Mouse (Mus musculus): ENCODE measurements at regions not wholly inside any gene's neighbourhood (a gene's known extent, or its start where the extent isn't known, plus 50 kb on each side); places are given as distances from the start of the nearest gene placed in this dataset.

GRCm38 (mm10) chr1:88816376-88816945 is 114.4 kb upstream of the Arl4c start:
- H3K4me2 ChIP-seq (replicated peaks; ENCODE audit: low read depth), result no peak overlapping the region
- H3K9ac ChIP-seq (ENCODE audit: low read depth, low read length), result no peak overlapping the region
- H3K4me3 ChIP-seq (ENCODE audit: low read depth, low read length), result no peak overlapping the region
- 80% methylated on average over 9 of the region's 9 CpGs for WGBS
- H3K9me3 ChIP-seq (ENCODE audit: control insufficient read depth), result no peaks in the 10 kb centered on the region
- no peak for TF ChIP-seq CTCF (IDR thresholded peaks at IDR 0.05; ENCODE audit: low read depth)
- H3K4me1 ChIP-seq (replicated peaks; ENCODE audit: control insufficient read depth, insufficient read depth, low read length), result no peaks in the 10 kb centered on the region
- no peak for ATAC-seq
- no peaks in the 10 kb centered on the region for H3K27me3 ChIP-seq (replicated peaks; ENCODE audit: control insufficient read depth, insufficient read depth, low read length)
- no peak overlapping the region for H3K27ac ChIP-seq (ENCODE audit: low read depth, low read length)
- no peaks in the 10 kb centered on the region for H3K36me3 ChIP-seq (ENCODE audit: control insufficient read depth, insufficient read depth)

GRCm38 (mm10) chr1:88825215-88825614 is 123.2 kb upstream of the Arl4c start:
- ATAC-seq, result no peak
- TF ChIP-seq CTCF (IDR thresholded peaks at IDR 0.05; ENCODE audit: low read depth), result no peak

GRCm38 (mm10) chr1:88838661-88839274 is 136.7 kb upstream of the Arl4c start:
- Histone ChIP-seq H3K27ac (ENCODE audit: low read depth, low read length) (no peak overlapping the region), H3K4me2 (replicated peaks; ENCODE audit: low read depth) (no peak overlapping the region), H3K36me3 (ENCODE audit: control insufficient read depth, insufficient read depth) (no peaks in the 10 kb centered on the region), H3K9me3 (ENCODE audit: control insufficient read depth) (no peaks in the 10 kb centered on the region), H3K4me1 (replicated peaks; ENCODE audit: control insufficient read depth, insufficient read depth, low read length) (no peaks in the 10 kb centered on the region), H3K9ac (ENCODE audit: low read depth, low read length) (no peak overlapping the region), H3K27me3 (replicated peaks; ENCODE audit: control insufficient read depth, insufficient read depth, low read length) (no peaks in the 10 kb centered on the region), H3K4me3 (ENCODE audit: low read depth, low read length) (no peak overlapping the region)
- no peak for ATAC-seq
- 68% methylated on average over 11 of the region's 11 CpGs for WGBS
- no peak for TF ChIP-seq CTCF (IDR thresholded peaks at IDR 0.05; ENCODE audit: low read depth)

More at GRCm38 (mm10) chr1:88825215-88825614, 123.2 kb upstream of the Arl4c start:
- Histone ChIP-seq H3K36me3 (ENCODE audit: control insufficient read depth, insufficient read depth) (no peaks in the 10 kb centered on the region), H3K9me3 (ENCODE audit: control insufficient read depth) (no peaks in the 10 kb centered on the region), H3K27ac (ENCODE audit: low read depth, low read length) (no peak overlapping the region), H3K4me3 (ENCODE audit: low read depth, low read length) (no peak overlapping the region), H3K27me3 (replicated peaks; ENCODE audit: control insufficient read depth, insufficient read depth, low read length) (no peaks in the 10 kb centered on the region), H3K9ac (ENCODE audit: low read depth, low read length) (no peak overlapping the region), H3K4me2 (replicated peaks; ENCODE audit: low read depth) (no peak overlapping the region), H3K4me1 (replicated peaks; ENCODE audit: control insufficient read depth, insufficient read depth, low read length) (no peaks in the 10 kb centered on the region)
- WGBS, result 77% methylated on average over 4 of the region's 4 CpGs

GRCm38 (mm10) chr1:88839407-88839976 is 137.5 kb upstream of the Arl4c start:
- no peak for ATAC-seq
- H3K36me3 ChIP-seq (ENCODE audit: control insufficient read depth, insufficient read depth), result no peaks in the 10 kb centered on the region
- H3K9me3 ChIP-seq (ENCODE audit: control insufficient read depth), result no peaks in the 10 kb centered on the region
- WGBS, result 30% methylated on average over 3 of the region's 3 CpGs
- no peaks in the 10 kb centered on the region for H3K4me1 ChIP-seq (replicated peaks; ENCODE audit: control insufficient read depth, insufficient read depth, low read length)
- TF ChIP-seq CTCF (IDR thresholded peaks at IDR 0.05; ENCODE audit: low read depth), result no peak
- no peak overlapping the region for H3K27ac ChIP-seq (ENCODE audit: low read depth, low read length)
- H3K27me3 ChIP-seq (replicated peaks; ENCODE audit: control insufficient read depth, insufficient read depth, low read length), result no peaks in the 10 kb centered on the region
- no peak overlapping the region for H3K4me3 ChIP-seq (ENCODE audit: low read depth, low read length)
- no peak overlapping the region for H3K9ac ChIP-seq (ENCODE audit: low read depth, low read length)
- no peak overlapping the region for H3K4me2 ChIP-seq (replicated peaks; ENCODE audit: low read depth)

- no peak overlapping the region for H3K4me2 ChIP-seq (replicated peaks; ENCODE audit: low read depth)
- 66% methylated on average over 9 of the region's 9 CpGs for WGBS
- no peaks in the 10 kb centered on the region for H3K36me3 ChIP-seq (ENCODE audit: control insufficient read depth, insufficient read depth)
- H3K27ac ChIP-seq (ENCODE audit: low read depth, low read length), result no peak overlapping the region
- no peaks in the 10 kb centered on the region for H3K27me3 ChIP-seq (replicated peaks; ENCODE audit: control insufficient read depth, insufficient read depth, low read length)
- TF ChIP-seq CTCF (IDR thresholded peaks at IDR 0.05; ENCODE audit: low read depth), result no peak
- no peaks in the 10 kb centered on the region for H3K9me3 ChIP-seq (ENCODE audit: control insufficient read depth)
- H3K4me1 ChIP-seq (replicated peaks; ENCODE audit: control insufficient read depth, insufficient read depth, low read length), result no peaks in the 10 kb centered on the region
- H3K9ac ChIP-seq (ENCODE audit: low read depth, low read length), result no peak overlapping the region
- no peak for ATAC-seq
- no peak overlapping the region for H3K4me3 ChIP-seq (ENCODE audit: low read depth, low read length)
These were observed 138.1 kb upstream of the Arl4c start for GRCm38 (mm10) chr1:88839977-88840628.

- Histone ChIP-seq H3K4me1 (replicated peaks; ENCODE audit: control insufficient read depth, insufficient read depth, low read length) (no peaks in the 10 kb centered on the region), H3K36me3 (ENCODE audit: control insufficient read depth, insufficient read depth) (no peaks in the 10 kb centered on the region), H3K27me3 (replicated peaks; ENCODE audit: control insufficient read depth, insufficient read depth, low read length) (no peaks in the 10 kb centered on the region), H3K4me2 (replicated peaks; ENCODE audit: low read depth) (no peak overlapping the region), H3K9me3 (ENCODE audit: control insufficient read depth) (no peaks in the 10 kb centered on the region), H3K9ac (ENCODE audit: low read depth, low read length) (no peak overlapping the region), H3K27ac (ENCODE audit: low read depth, low read length) (no peak overlapping the region), H3K4me3 (ENCODE audit: low read depth, low read length) (no peak overlapping the region)
- 81% methylated on average over 8 of the region's 9 CpGs for WGBS
- ATAC-seq, result no peak
- TF ChIP-seq CTCF (IDR thresholded peaks at IDR 0.05; ENCODE audit: low read depth), result no peak
These were observed 139.1 kb upstream of the Arl4c start for GRCm38 (mm10) chr1:88840991-88841592.

Data from intestine, postnatal 0 days (tissue).